Mouse (Mus musculus) neural tube, embryonic 15.5 days (tissue): ENCODE data around the gene Traf1. TPM values are rescaled to one million over a fixed set of nuclear protein-coding genes. Genes with fewer than 3 reads are reported as not detected.

ENCODE experiments used
- ATAC-seq: fragments of 200-750 bp; cut with Nextera tagmentation; 2 replicates; pipeline ENCODE4 v1.8.0; 2017; ENCODE audit warnings: mild to moderate bottlenecking, moderate TSS enrichment, moderate library complexity; ENCODE audit not compliant: low FRiP score
- H3K27ac ChIP-seq: fragments of 300-500 bp; sonication (generic); replicated peaks from 2 replicates; pipeline ENCODE4 v1.5.1; 2015; ENCODE audit warnings: mild to moderate bottlenecking, inconsistent platforms
- H3K27me3 ChIP-seq: fragments of 300-500 bp; sonication (generic); replicated peaks from 2 replicates; pipeline ENCODE4 v1.6.1; 2015; ENCODE audit warnings: inconsistent platforms
- H3K36me3 ChIP-seq: fragments of 300-500 bp; sonication (generic); 2 replicates; pipeline ENCODE4 v1.6.1; 2015; ENCODE audit warnings: inconsistent platforms
- H3K4me1 ChIP-seq: fragments of 300-500 bp; sonication (generic); 2 replicates; pipeline ENCODE4 v1.6.1; 2015; ENCODE audit warnings: inconsistent platforms
- H3K4me2 ChIP-seq: fragments of 300-500 bp; sonication (generic); 2 replicates; pipeline ENCODE4 v1.6.1; 2015; ENCODE audit warnings: inconsistent platforms, mild to moderate bottlenecking, moderate library complexity
- H3K4me3 ChIP-seq: fragments of 300-500 bp; sonication (generic); replicated peaks from 2 replicates; pipeline ENCODE4 v1.5.1; 2015; ENCODE audit warnings: mild to moderate bottlenecking, inconsistent platforms
- H3K9ac ChIP-seq: fragments of 300-500 bp; sonication (generic); replicated peaks from 2 replicates; pipeline ENCODE4 v1.6.1; 2015; ENCODE audit warnings: mild to moderate bottlenecking, inconsistent platforms
- H3K9me3 ChIP-seq: fragments of 300-500 bp; sonication (generic); replicated peaks from 2 replicates; pipeline ENCODE4 v1.6.1; 2016; ENCODE audit warnings: inconsistent platforms
- WGBS: fragments of 180-500 bp; shearing (Covaris S2); methylation state at CpG from one replicate; pipeline ENCODE4 v1.1.7; 2015; ENCODE audit warnings: mixed read lengths; 5-methylcytosine and 5-hydroxymethylcytosine counted together
- polyA plus RNA-seq: library from polyadenylated mRNA; unstranded; fragments of >200 nt; fragmentation: Nextera tagmentation; extraction: Ambion mirVana; gene quantifications from 2 replicates; pipeline ENCODE4 v1.2.1, GENCODE M21; 2015

The Traf1 gene
- 3.9 and 5.4 TPM in 2 replicates for polyA plus RNA-seq

DNA sequence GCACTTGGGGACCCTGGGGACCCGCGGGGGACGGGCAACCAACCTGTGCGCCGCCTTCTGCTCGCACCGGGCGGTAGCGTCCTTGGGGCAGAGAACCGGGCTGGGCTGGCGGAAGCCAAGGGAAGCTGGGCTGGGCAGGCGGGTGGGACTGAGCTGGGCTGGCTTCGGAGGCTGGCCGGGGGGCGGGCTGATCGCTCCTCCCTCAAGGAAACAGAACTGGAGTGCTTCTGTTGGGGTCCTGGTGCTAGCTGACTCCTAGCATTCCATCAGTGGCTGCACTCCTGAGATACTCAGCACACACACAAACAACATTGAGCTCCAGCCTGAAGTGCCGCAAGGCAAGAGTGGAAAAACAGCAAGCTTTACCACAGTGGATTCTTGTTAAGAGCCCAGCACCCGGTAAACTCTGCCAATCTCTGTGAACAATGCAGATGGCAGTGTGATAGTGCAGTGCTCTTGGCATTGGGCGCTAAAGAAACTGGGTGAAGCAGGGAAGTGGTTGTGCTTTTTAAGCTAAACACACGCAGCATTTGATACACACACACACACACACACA lies at the start of gene Traf1:
TSS of gene Traf1 (minus strand) at position 292 of the 556 bp plus-strand sequence.
- Histone ChIP-seq H3K9ac (0 out of 2 replicates have a peak within 1 kb of the TSS, but pooled peaks have one; percentile 3), H3K9me3 (no peaks in the 10 kb centered on the region), H3K36me3 (no peaks in the 10 kb centered on the region), H3K27me3 (0 out of 2 replicates have a peak, but pooled peaks cover 3% of the 10 kb centered on the region), H3K4me2 (peak within 1 kb of the TSS; percentile 56), H3K27ac (no peak within 1 kb of the TSS), H3K4me1 (peaks cover 8% of the 10 kb centered on the region), H3K4me3 (peak within 1 kb of the TSS; percentile 29)
- ATAC-seq, result no peak
- 16% methylated on average over 20 of the region's 20 CpGs for WGBS

DNA sequence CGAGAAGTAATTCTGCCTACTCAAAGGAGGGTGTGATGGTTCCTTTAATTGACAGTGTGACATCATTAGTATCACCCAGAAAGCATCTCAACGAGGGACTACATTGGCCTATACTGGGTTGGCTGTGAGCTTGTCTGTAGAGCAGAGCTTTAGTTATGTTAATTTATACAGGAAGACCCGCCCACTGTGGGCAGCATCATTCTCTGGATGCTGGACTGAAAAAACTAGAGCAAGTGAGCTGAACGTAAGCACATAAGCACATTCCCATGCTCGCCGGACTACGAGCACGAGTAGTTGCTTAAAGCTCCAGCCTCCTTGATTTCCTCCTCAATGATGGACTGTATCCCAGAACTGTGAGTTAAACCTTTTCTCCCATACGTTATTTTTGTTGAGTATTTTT lies 37.4 kb upstream of the Traf1 start:
- Histone ChIP-seq H3K4me3 (no peak overlapping the region), H3K27ac (no peak overlapping the region), H3K9ac (no peak overlapping the region), H3K27me3 (no peaks in the 10 kb centered on the region), H3K4me2 (no peak overlapping the region), H3K36me3 (no peaks in the 10 kb centered on the region), H3K9me3 (no peaks in the 10 kb centered on the region), H3K4me1 (peaks cover 4% of the 10 kb centered on the region)
- no peak for ATAC-seq
- WGBS, result 87% methylated on average over 9 of the region's 9 CpGs

DNA sequence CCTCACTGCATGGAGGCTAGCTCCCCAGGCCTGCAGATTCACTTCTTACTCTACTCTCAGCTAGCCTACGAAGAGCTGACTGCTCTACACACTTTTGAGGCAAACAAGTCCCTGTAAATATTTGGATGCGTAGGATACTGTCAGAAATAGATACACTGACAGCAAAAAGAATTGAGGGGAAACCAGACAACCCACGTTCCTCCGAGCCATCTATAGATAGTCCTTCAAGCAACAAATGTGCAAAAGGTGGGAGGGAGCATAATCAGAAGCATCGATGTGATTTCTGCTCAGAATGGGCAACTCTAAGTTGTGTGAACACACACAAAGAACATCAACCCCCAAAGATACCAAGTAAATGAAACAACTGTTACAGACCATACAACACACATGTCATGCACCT lies 34.9 kb upstream of the Traf1 start:
- Histone ChIP-seq H3K9me3 (no peaks in the 10 kb centered on the region), H3K4me2 (no peak overlapping the region), H3K9ac (no peak overlapping the region), H3K4me1 (peaks cover 16% of the 10 kb centered on the region), H3K4me3 (no peak overlapping the region), H3K27me3 (no peaks in the 10 kb centered on the region), H3K27ac (no peak overlapping the region), H3K36me3 (no peaks in the 10 kb centered on the region)
- ATAC-seq, result no peak
- 95% methylated on average over 5 of the region's 5 CpGs for WGBS

- Histone ChIP-seq H3K27me3 (no peaks in the 10 kb centered on the region), H3K4me1 (peaks cover 16% of the 10 kb centered on the region), H3K9ac (no peak overlapping the region), H3K9me3 (no peaks in the 10 kb centered on the region), H3K36me3 (no peaks in the 10 kb centered on the region), H3K27ac (peak overlapping the region; percentile 37; the same call in 1 of the 2 replicates), H3K4me2 (no peak overlapping the region), H3K4me3 (no peak overlapping the region)
- 58% methylated on average over 5 of the region's 5 CpGs for WGBS
- peak; percentile 60 for ATAC-seq
These were observed 32.3 kb upstream of the Traf1 start for GRCm38 (mm10) chr2:34993696-34994356.

- peak overlapping the region; percentile 19 for H3K4me2 ChIP-seq
- ATAC-seq, result peak; percentile 86
- H3K4me1 ChIP-seq, result peaks cover 16% of the 10 kb centered on the region
- 11% methylated on average over 9 of the region's 9 CpGs for WGBS
- H3K9me3 ChIP-seq, result no peaks in the 10 kb centered on the region
- peak overlapping the region; percentile 75 for H3K27ac ChIP-seq
- H3K36me3 ChIP-seq, result no peaks in the 10 kb centered on the region
- H3K9ac ChIP-seq, result no peak overlapping the region
- no peaks in the 10 kb centered on the region for H3K27me3 ChIP-seq
- no peak overlapping the region for H3K4me3 ChIP-seq
These were observed 31.4 kb upstream of the Traf1 start for GRCm38 (mm10) chr2:34992729-34993695.

DNA sequence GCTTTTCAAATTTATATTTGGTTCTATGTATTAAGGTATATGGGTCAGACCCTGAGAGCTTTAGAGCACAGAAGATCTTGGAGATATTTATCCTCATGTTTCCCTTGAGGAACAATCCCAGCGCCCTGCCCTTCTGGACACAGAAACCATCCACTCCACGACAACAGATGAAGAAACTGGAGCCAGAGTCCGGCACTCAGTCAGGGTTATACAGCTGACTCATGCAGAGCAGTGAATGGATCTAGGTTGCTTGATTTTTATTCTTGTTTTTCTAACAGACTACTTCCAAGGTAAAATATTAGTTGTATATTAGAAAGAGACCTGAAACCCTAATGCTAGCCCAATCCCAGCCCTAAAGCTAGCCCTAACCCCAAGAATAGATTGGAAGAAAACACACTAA lies 30.4 kb upstream of the Traf1 start:
- ATAC-seq, result no peak
- Histone ChIP-seq H3K27ac (no peak overlapping the region), H3K4me1 (peaks cover 16% of the 10 kb centered on the region), H3K9ac (no peak overlapping the region), H3K4me2 (no peak overlapping the region), H3K4me3 (no peak overlapping the region), H3K27me3 (no peaks in the 10 kb centered on the region), H3K36me3 (no peaks in the 10 kb centered on the region), H3K9me3 (no peaks in the 10 kb centered on the region)
- WGBS, result 84% methylated on average over 3 of the region's 3 CpGs

DNA sequence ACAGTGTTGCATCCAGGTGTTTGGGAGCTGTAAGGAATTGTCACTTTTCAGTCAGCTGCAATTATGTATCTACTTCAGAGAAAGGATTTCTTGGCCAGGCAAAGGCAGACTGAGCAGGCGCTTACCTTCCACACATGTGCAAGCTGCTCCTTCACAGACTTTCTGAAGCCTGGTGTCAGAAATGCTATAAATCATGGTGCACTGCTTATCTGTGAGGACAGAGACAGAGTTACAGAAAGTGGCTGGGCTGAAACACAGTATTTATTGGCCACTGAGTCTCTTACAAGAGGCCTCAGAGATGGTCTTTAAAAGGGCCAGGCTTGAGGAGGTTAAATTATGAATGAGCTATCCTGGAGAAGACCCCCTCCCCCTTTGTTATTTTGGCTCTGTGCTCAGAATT lies 28.2 kb upstream of the Traf1 start:
- 65% methylated on average over 1 of the region's 1 CpGs for WGBS
- Histone ChIP-seq H3K9me3 (no peaks in the 10 kb centered on the region), H3K4me3 (no peak overlapping the region), H3K36me3 (no peaks in the 10 kb centered on the region), H3K4me1 (peaks cover 16% of the 10 kb centered on the region), H3K4me2 (no peak overlapping the region), H3K27ac (no peak overlapping the region), H3K27me3 (no peaks in the 10 kb centered on the region), H3K9ac (no peak overlapping the region)
- ATAC-seq, result no peak

GRCm38 (mm10) chr2:34987595-34987994 lies 26.0 kb upstream of the Traf1 start:
- Histone ChIP-seq H3K4me3 (no peak overlapping the region), H3K9me3 (no peaks in the 10 kb centered on the region), H3K9ac (no peak overlapping the region), H3K27ac (no peak overlapping the region), H3K4me2 (no peak overlapping the region), H3K27me3 (no peaks in the 10 kb centered on the region), H3K36me3 (no peaks in the 10 kb centered on the region), H3K4me1 (peaks cover 8% of the 10 kb centered on the region)
- WGBS, result 76% methylated on average over 1 of the region's 1 CpGs
- ATAC-seq, result no peak

DNA sequence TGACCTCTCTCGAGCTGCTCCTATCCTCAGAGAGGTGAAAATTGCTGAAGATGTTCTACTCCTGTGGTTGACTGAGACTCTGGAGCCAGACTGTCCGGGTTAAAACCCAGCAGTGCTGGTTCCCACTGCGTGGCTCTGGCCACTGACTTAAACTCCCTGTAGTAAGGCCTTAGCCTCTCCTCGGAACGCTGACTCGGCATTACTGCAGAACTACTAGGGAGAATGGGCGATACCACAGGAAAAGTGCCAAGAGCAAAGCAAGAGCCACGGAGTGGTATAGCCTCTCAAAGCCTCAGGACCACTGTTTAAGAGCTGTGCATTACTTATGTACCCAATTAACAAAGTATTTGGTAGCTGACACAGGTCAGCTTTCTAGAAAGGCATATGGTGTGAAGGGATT lies 23.3 kb upstream of the Traf1 start:
- Histone ChIP-seq H3K9ac (no peak overlapping the region), H3K36me3 (no peaks in the 10 kb centered on the region), H3K4me1 (peaks cover 18% of the 10 kb centered on the region), H3K27ac (no peak overlapping the region), H3K9me3 (no peaks in the 10 kb centered on the region), H3K4me2 (no peak overlapping the region), H3K4me3 (no peak overlapping the region), H3K27me3 (no peaks in the 10 kb centered on the region)
- ATAC-seq, result no peak
- WGBS, result 81% methylated on average over 8 of the region's 8 CpGs

DNA sequence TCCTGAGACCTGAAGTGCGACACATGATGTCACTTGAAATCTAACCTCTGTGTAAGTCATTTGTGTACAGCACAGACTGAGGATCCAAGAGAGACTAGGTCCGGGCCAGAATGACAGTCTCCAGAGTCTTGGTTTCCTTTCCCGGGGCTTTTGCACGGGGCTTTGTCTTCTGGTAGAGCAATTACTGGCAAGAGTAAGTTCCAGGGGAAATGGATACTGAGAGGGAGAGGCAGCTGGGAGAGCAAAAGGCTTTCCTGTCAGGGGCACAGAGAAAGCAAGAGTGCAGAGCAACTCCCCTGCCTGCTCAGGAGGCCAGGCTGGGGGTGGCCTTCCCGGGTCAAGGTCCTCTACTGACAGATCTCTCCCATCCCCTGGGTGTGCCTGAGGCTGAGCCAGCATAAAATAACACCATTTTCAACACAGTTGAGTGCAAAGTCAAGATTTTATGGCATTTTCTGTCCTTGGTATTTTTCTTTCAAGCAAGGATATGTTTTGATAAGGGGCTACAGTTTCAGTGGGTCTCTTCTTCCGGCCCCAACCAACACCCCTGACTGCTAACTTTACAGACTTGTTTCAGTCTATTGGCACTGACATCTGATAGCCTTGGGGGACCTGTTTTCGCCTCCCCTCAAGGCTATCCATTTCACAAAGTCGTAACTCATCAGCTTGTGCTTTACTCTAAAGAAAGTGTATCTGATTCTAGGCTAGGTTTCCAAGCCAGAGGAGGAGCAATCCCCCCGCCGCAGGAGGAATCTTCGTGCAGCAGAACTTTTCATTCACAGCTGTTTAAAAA lies 21.5 kb upstream of the Traf1 start:
- Histone ChIP-seq H3K27ac (peak overlapping the region; percentile 51), H3K27me3 (no peaks in the 10 kb centered on the region)

GRCm38 (mm10) chr2:34982096-34982724 lies 20.6 kb upstream of the Traf1 start:
- H3K4me1 ChIP-seq, result peaks cover 18% of the 10 kb centered on the region
- no peaks in the 10 kb centered on the region for H3K27me3 ChIP-seq
- H3K9me3 ChIP-seq, result no peaks in the 10 kb centered on the region
- no peak overlapping the region for H3K4me3 ChIP-seq
- WGBS, result 51% methylated on average over 14 of the region's 14 CpGs
- no peak; the same call in 1 of the 2 replicates for ATAC-seq
- no peak overlapping the region for H3K9ac ChIP-seq
- peak overlapping the region; percentile 51 for H3K27ac ChIP-seq
- no peaks in the 10 kb centered on the region for H3K36me3 ChIP-seq
- no peak overlapping the region for H3K4me2 ChIP-seq

More for the DNA sequence above, 21.5 kb upstream of the Traf1 start:
- Histone ChIP-seq H3K4me3 (no peak overlapping the region), H3K4me2 (no peak overlapping the region), H3K36me3 (no peaks in the 10 kb centered on the region), H3K9ac (no peak overlapping the region), H3K9me3 (no peaks in the 10 kb centered on the region), H3K4me1 (peaks cover 18% of the 10 kb centered on the region)
- ATAC-seq, result no peak
- 58% methylated on average over 11 of the region's 11 CpGs for WGBS
